Mouse (Mus musculus): Measurements from ENCODE around the gene Hhatl. TPM values are rescaled to one million over a fixed set of nuclear protein-coding genes. Genes with fewer than 3 reads are reported as not detected.

Hhatl gene
- total RNA-seq, 1 experiment from 2014 or later: not detected

GRCm38 (mm10) chr9:121762761-121763160, 29.5 kb downstream of the Hhatl start:
- no peak for ATAC-seq (ENCODE audit: extremely low read depth, insufficient number of reproducible peaks, low FRiP score, poor library complexity, severe bottlenecking)

- ATAC-seq (ENCODE audit: extremely low read depth, insufficient number of reproducible peaks, low FRiP score, poor library complexity, severe bottlenecking): no peak
These were observed 30.1 kb downstream of the Hhatl start for GRCm38 (mm10) chr9:121762248-121762647.

- no peak for ATAC-seq (ENCODE audit: extremely low read depth, insufficient number of reproducible peaks, low FRiP score, poor library complexity, severe bottlenecking)
These were observed 30.5 kb downstream of the Hhatl start for GRCm38 (mm10) chr9:121761787-121762186.

- ATAC-seq (ENCODE audit: extremely low read depth, insufficient number of reproducible peaks, low FRiP score, poor library complexity, severe bottlenecking): no peak
These were observed 31.1 kb downstream of the Hhatl start for GRCm38 (mm10) chr9:121761091-121761665.

DNA sequence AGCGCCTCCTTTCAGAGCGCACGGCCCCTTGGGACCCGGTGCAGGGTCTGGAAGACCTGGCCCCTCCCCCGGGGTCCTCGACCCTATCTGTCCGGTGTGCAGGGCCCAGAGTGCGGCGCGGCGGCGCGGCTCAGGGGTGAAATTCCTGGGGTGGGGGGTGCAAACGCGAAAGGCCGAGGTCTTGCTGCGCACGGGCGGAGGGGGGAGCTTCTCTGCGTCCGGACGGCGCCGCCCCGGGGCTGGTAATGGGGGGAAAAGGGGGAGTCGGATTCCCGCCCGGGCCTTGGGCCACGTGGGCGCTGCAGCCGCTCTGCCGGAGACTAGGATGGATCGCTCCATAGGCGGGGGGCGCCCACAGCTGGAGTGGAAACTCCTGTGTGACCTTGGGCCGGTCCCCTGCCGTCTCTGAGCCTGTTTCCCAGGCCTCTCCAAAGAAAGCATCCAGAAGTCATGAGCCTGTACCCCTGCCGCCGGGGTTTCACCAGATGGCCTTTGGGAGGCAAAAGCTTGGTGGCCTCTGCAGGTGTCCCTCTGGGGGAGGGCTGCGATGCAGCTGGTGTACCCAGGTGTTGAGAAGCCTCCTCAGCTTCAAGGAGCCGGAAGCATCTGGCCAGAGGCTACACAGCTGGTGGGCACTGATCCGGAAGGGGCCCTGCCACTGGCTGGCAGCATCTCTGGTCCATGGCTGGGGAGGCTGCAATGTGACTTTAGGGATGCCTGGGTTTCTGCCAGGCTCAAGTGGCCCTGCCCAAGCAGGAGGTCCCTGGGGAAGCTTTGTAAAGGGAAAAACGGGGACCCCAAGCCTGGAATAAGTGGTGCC, 31.8 kb downstream of the Hhatl start:
- ATAC-seq (ENCODE audit: extremely low read depth, insufficient number of reproducible peaks, low FRiP score, poor library complexity, severe bottlenecking): no peak

DNA sequence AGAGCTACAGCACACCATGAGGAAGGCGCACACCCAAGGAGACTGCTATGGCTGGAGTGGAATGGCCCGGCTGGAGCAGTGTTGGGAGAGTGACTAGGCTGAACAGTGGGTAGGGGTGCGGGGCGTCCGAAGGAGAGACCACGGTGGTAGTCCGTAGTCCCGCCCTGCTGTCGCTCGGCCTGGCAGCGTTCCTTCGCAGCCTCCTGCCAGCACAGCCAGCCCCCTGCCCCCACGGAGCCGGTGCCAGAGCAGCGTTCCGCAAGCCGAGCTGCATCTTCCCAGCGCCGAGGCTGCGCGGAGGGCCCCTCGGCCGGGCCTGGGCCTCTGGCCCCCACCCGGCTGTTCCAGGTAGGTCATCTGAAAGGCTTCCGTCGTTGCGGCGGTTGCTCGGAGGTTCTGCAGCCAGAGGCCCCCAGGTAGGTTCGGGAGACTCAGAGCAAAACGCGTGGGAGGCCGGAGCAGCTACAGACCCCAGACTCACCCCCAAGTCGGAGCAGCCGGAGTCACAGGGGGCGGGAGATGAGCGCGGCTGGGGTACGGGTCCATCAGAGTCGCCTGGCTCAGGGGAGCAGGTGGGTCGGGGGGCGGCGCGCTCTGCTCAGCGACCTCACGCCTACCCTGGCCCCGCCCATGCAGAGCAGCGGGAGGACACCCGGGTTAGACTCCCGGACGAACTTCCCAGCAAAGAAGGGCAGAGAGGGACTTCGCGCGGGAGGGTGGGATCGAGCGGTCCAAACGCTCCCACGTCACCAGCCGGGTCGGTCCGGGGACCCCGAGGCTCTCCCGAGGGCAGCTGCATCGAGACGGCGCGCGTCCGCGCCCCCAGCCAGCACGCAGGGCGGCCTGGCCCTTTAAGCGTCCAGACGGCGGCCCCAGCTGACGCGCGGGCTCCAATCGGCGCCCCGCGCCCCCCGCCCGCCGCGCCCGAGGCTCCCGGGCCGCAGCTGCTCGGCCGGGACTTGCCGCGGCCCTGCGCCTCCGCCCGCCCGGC, 32.9 kb downstream of the Hhatl start, which contains the start of gene Zfp651:
Zfp651 (plus strand) TSS at position 240 of the 991 bp plus-strand sequence.
- ATAC-seq (ENCODE audit: extremely low read depth, insufficient number of reproducible peaks, low FRiP score, poor library complexity, severe bottlenecking): no peak

- ATAC-seq (ENCODE audit: extremely low read depth, insufficient number of reproducible peaks, low FRiP score, poor library complexity, severe bottlenecking): no peak
These were observed 34.2 kb downstream of the Hhatl start for GRCm38 (mm10) chr9:121757835-121758814.

DNA sequence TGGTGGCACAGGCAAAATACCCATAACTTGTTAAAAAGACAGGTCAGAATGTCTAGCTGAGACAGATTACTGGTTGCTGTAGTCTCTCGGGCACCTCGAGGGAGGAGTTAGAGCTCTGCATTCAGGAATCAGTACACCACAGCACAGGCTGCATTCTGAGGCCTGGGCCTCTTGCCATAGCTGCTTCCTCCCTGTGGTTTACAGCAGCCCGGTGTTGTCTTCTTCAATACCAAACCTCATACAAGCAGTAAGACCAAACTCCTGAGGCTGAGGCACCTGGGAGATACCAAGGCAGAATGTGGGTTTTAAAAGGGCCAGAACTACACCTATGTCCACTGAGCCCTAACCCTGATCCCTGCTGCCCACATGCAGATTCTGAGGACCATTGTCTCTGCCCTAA, 34.9 kb downstream of the Hhatl start:
- no peak for ATAC-seq (ENCODE audit: extremely low read depth, insufficient number of reproducible peaks, low FRiP score, poor library complexity, severe bottlenecking)

DNA sequence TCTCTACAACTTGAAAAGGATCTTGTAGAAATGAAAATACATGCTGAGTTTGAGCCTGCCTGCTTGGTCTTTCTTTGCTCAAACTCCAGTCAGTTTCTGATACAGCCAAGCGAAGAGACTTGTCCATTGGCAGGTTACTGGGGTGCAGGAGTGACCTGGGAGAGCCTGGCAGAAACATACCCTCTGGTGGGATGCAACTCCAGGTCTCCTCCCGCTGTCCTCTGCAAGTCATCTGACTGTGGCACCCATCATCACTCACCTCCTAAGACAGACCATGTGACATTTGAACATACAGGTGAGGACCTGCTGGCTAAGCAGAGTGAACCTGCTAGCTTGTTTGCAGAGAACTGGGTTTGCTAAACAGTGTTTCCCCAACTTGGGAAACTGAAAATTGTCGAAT, 35.5 kb downstream of the Hhatl start:
- ATAC-seq (ENCODE audit: extremely low read depth, insufficient number of reproducible peaks, low FRiP score, poor library complexity, severe bottlenecking): no peak

DNA sequence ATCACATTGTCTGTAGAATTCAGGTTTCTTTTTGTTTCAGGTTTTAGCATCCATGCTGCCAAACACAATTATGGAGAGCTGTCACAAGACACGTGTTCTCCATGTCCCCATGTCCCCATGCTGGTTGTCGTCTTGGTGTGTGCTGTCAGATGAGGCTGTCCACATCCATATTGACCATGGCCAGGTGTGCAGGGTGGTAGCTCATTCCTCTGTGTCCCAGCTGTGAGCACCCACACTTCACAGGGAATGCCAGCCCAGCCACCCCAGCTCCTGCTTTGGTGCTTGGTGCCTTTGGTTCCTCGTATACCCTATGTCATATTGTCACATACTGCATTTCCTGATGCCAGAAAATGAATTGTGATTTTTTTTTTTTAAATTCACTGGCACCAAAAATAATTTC, 37.7 kb downstream of the Hhatl start:
- ATAC-seq (ENCODE audit: extremely low read depth, insufficient number of reproducible peaks, low FRiP score, poor library complexity, severe bottlenecking): no peak

DNA sequence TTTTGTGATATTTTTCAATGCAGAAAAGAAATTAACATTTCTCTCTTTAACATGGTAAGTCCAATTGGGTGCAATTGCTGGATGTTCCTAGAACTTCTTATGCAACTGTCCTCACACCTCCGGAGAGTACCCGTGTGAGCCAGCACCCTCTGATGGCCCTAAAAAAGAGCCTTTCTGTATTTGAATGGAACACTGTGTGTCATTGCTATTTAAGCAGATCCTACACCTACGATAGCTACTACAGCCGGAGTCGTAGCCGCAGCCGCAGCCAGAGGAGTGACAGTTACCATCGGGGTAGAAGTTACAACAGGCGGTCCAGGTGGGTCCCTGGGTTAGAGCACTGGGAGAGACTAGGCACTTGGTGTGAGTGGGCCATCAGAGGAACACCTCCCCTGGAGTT, 39.5 kb downstream of the Hhatl start:
- ATAC-seq (ENCODE audit: extremely low read depth, insufficient number of reproducible peaks, low FRiP score, poor library complexity, severe bottlenecking): no peak

DNA sequence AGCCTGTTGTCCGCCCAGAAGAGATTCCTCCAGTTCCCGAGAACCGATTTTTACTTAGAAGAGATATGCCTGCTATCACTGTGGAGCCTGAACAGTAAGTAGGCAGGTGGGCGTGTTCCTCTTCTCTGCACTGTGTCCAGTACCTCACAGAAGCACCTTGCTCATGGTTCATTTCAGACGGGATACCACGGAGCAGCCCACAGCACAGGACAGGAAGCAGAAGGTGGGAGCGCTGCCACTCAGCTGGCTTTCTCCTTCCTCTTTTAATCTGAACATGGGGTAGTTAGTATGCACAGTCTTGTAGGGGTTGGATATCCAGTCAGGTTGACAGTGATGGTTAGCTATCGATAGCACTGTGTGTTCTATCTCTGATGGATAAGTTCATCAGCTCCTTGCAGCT, 48.3 kb downstream of the Hhatl start:
- no peak for ATAC-seq (ENCODE audit: extremely low read depth, insufficient number of reproducible peaks, low FRiP score, poor library complexity, severe bottlenecking)

DNA sequence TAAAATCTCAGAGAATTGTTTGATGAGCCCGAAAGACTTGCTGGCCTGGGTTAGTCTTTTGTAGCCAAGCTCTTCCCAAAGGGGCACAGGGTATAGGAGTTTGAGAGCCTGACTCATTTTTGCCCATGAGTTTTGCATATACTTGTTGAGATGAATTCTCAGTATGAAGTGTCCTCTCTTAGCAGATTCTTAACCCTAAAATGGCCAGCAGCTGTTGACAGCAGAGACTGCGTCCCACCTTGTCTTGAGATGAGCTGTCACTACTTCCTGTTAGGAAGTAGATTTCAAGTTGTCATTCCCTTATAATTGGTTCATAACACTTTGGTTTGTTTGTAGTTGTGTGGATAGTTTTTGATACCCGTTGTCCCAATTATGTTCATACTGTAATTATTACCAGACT, 51.1 kb downstream of the Hhatl start:
- ATAC-seq (ENCODE audit: extremely low read depth, insufficient number of reproducible peaks, low FRiP score, poor library complexity, severe bottlenecking): no peak

- no peak for ATAC-seq (ENCODE audit: extremely low read depth, insufficient number of reproducible peaks, low FRiP score, poor library complexity, severe bottlenecking)
These were observed 51.8 kb downstream of the Hhatl start for GRCm38 (mm10) chr9:121740490-121740889.

Other genes with a start within 250 kb of the Hhatl start
- not detected in 2 replicates for gene Lyzl4, start 150.4 kb downstream of the Hhatl start, total RNA-seq (2017)
- 4.4 and 5.8 TPM in 2 replicates for gene Vipr1, start 149.8 kb downstream of the Hhatl start, total RNA-seq (2017)
- 5.7 and 7.1 TPM in 2 replicates for gene Sec22c, start 87.0 kb downstream of the Hhatl start, total RNA-seq (2017)
- gene Ss18l2, start 82.2 kb downstream of the Hhatl start, total RNA-seq (2017): 8.0 and 14.9 TPM in 2 replicates
- 216 and 260 TPM in 2 replicates for gene Nktr, start 73.3 kb downstream of the Hhatl start, total RNA-seq (2017)
- gene Zfp651, start 33.2 kb downstream of the Hhatl start, total RNA-seq (2017): 0.12 TPM in 1 of 2 replicates, not detected in the other
- gene Klhl40, start 14.9 kb downstream of the Hhatl start, total RNA-seq (2017): not detected in 2 replicates
- gene Ccdc13, start 47.0 kb upstream of the Hhatl start, total RNA-seq (2017): 0.25 TPM in 1 of 2 replicates, not detected in the other
- gene Higd1a, start 65.9 kb upstream of the Hhatl start, total RNA-seq (2017): 7.2 and 15.2 TPM in 2 replicates
- 0.25 and 4.5 TPM in 2 replicates for gene Ackr2, start 105.8 kb upstream of the Hhatl start, total RNA-seq (2017)
- not detected in 2 replicates for gene Cyp8b1, start 123.8 kb upstream of the Hhatl start, total RNA-seq (2017)
- not detected in 2 replicates for gene Fam198a, start 158.5 kb upstream of the Hhatl start, total RNA-seq (2017)
- gene Pomgnt2, start 204.6 kb upstream of the Hhatl start, total RNA-seq (2017): not detected in 2 replicates